Mouse (Mus musculus): ENCODE results near the gene Sh3bgrl2. TPM values are rescaled to one million over a fixed set of nuclear protein-coding genes. Genes with fewer than 3 reads are reported as not detected.

The Sh3bgrl2 gene
- polyA plus RNA-seq, 1 experiment from 2014 or later, result 17.9 TPM

DNA sequence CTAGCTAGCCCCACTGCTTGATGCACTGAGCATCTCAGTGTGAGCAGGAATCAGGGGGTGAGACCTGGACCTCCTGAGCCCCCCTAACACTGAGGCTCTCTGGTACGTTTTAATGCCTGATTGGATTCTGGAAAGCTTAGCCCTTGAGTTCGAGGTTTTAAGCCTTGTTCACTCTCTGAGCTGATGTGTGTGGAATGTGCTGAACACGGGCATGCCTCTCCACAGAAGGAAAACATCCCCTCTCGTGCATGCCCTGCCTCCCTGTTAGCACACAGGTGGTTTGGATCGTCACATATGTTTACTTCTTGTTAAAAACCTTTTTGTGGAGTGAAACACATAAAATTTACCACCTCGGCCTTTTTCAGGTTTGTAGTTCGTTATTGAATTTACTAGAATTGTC, 34.6 kb downstream of the Sh3bgrl2 start:
- Histone ChIP-seq H3K36me3 (ENCODE audit: control insufficient read depth, insufficient read depth, low read length) (no peaks in the 10 kb centered on the region), H3K27me3 (replicated peaks; ENCODE audit: control insufficient read depth, insufficient read depth, low read length) (no peaks in the 10 kb centered on the region), H3K9ac (ENCODE audit: low read depth, low read length) (no peak overlapping the region), H3K4me3 (ENCODE audit: low read length) (no peak overlapping the region), H3K4me1 (ENCODE audit: control insufficient read depth, insufficient read depth, low read length) (no peaks in the 10 kb centered on the region), H3K4me2 (ENCODE audit: low read depth, low read length) (no peak overlapping the region), H3K9me3 (ENCODE audit: control insufficient read depth, low read length) (no peaks in the 10 kb centered on the region), H3K27ac (ENCODE audit: low read length) (no peak overlapping the region)
- ATAC-seq, result no peak
- 53% methylated on average over 7 of the region's 7 CpGs for WGBS

DNA sequence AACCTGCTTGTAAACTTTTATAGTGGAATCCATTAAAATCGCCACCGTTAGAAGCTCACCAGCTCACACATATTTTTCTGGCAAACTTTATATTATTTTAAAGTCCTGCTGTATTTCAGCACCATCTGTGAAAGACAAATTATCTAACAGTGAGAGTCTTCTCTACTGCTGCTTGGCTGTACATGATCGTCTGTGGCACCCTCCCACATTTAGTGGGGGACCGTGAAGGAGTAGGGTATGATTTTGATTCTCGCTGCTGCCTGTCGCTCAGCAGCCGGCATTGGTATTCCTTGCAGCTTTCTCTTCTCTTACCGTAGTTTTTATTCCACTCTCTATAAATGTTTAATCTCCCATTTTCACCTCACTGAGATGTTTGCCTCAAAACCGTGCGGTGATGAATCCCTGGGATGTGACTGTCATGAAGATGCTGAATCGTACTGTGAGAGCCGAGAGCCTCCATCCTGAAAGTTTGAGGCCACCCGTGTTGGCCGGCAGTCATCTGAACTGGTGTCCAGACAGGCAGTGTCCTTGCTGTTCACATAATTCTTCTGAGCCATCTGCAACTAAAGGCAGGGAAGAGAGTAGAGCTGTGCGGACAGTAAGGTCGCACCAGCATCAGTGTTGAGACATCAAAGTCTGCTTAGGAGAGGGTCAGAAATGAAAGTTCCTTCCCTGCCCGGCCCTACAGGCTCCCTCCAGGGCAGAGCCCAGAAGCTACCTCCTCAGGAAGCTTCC, 38.4 kb downstream of the Sh3bgrl2 start:
- no peaks in the 10 kb centered on the region for H3K9me3 ChIP-seq (ENCODE audit: control insufficient read depth, low read length)
- no peak overlapping the region for H3K4me3 ChIP-seq (ENCODE audit: low read length)
- H3K27me3 ChIP-seq (replicated peaks; ENCODE audit: control insufficient read depth, insufficient read depth, low read length), result no peaks in the 10 kb centered on the region
- H3K36me3 ChIP-seq (ENCODE audit: control insufficient read depth, insufficient read depth, low read length), result no peaks in the 10 kb centered on the region
- no peak overlapping the region for H3K27ac ChIP-seq (ENCODE audit: low read length)
- H3K9ac ChIP-seq (ENCODE audit: low read depth, low read length), result no peak overlapping the region
- H3K4me2 ChIP-seq (ENCODE audit: low read depth, low read length), result no peak overlapping the region
- H3K4me1 ChIP-seq (ENCODE audit: control insufficient read depth, insufficient read depth, low read length), result 0 out of 2 replicates have a peak, but pooled peaks cover 3% of the 10 kb centered on the region
- no peak for ATAC-seq
- WGBS, result 82% methylated on average over 17 of the region's 17 CpGs

DNA sequence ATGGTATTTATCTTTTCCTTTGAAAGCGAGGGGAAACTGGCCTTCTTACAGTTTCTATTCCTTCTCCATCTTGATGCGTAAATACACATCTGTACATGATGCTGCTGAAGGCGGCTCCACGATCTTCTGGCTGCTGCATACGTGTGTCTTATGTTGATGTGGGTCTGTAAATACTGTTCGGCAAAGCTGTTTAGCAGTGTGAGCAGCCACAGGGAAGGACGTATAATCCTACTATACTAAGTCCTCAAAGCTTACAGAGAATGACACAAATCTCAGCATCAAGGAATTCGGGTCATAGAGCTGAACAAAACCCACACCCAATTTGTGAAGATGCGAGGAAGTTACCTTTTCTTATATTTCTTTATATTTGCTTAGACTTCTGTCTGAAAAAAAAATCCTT, 39.0 kb downstream of the Sh3bgrl2 start:
- WGBS, result 88% methylated on average over 9 of the region's 9 CpGs
- Histone ChIP-seq H3K9me3 (ENCODE audit: control insufficient read depth, low read length) (no peaks in the 10 kb centered on the region), H3K27ac (ENCODE audit: low read length) (no peak overlapping the region), H3K4me2 (ENCODE audit: low read depth, low read length) (no peak overlapping the region), H3K4me3 (ENCODE audit: low read length) (no peak overlapping the region), H3K4me1 (ENCODE audit: control insufficient read depth, insufficient read depth, low read length) (0 out of 2 replicates have a peak, but pooled peaks cover 3% of the 10 kb centered on the region), H3K9ac (ENCODE audit: low read depth, low read length) (no peak overlapping the region), H3K27me3 (replicated peaks; ENCODE audit: control insufficient read depth, insufficient read depth, low read length) (no peaks in the 10 kb centered on the region), H3K36me3 (ENCODE audit: control insufficient read depth, insufficient read depth, low read length) (no peaks in the 10 kb centered on the region)
- ATAC-seq, result no peak

DNA sequence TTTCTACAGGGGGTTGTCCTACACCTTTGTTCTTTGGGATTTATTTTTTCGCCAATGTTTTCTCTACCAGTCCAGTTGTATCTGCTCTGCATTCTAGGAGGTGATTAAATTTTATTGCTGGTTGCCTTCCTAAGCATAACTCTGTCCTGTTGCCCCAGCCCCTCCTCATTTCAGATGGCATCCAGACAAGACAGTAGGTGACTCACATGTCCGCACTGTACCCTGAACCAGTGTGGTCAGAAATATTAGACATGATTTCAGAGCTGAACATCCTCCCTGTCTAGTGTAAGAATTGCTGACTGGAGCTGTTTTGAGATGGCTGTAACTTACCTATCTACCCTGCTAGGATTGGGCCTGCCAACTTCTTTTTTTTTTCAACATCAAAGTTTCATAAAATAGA, 40.9 kb downstream of the Sh3bgrl2 start:
- WGBS, result 80% methylated on average over 2 of the region's 2 CpGs
- H3K27ac ChIP-seq (ENCODE audit: low read length), result no peak overlapping the region
- no peak for ATAC-seq
- no peak overlapping the region for H3K9ac ChIP-seq (ENCODE audit: low read depth, low read length)
- H3K4me3 ChIP-seq (ENCODE audit: low read length), result no peak overlapping the region
- no peak overlapping the region for H3K4me2 ChIP-seq (ENCODE audit: low read depth, low read length)
- H3K36me3 ChIP-seq (ENCODE audit: control insufficient read depth, insufficient read depth, low read length), result no peaks in the 10 kb centered on the region
- H3K27me3 ChIP-seq (replicated peaks; ENCODE audit: control insufficient read depth, insufficient read depth, low read length), result no peaks in the 10 kb centered on the region
- 0 out of 2 replicates have a peak, but pooled peaks cover 3% of the 10 kb centered on the region for H3K4me1 ChIP-seq (ENCODE audit: control insufficient read depth, insufficient read depth, low read length)
- no peaks in the 10 kb centered on the region for H3K9me3 ChIP-seq (ENCODE audit: control insufficient read depth, low read length)

DNA sequence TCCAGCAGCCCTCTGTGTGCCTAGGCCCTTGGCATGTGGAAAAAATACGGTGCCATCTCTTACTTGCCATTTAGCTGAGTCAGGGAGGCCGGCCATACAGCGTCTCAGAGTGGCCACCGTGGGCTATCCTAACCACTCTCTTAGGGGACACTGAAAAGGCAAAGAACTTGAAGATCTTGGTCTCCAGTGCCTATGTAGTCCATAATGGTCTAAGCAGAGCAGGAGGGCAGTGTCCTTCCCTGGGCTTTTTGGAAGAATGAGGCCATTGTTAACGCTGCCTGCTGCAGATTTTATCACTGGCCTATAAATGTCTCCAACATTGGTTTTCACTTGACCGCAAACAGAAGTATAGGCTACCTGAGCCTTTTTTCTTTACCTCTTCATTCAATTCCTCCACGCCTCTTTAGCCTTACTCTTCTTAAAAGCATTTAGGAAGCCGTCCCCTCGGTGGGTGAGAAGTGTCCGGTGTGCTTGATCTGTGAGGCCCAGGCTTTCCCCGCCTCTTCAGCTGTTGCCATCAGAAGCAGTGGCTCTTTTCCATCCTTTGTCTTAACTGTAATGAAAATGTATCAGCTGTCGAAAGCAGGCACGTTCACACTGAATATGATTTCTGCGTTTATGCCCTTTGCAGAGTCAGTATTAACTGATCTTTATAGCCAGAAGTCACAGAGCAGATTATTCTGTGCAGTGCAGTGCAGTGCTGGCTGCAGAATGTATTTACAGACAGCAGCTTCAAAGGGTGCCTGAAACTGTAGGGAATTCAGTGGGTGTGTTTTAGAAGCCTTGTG, 41.7 kb downstream of the Sh3bgrl2 start:
- no peak for ATAC-seq
- Histone ChIP-seq H3K4me1 (ENCODE audit: control insufficient read depth, insufficient read depth, low read length) (0 out of 2 replicates have a peak, but pooled peaks cover 3% of the 10 kb centered on the region), H3K36me3 (ENCODE audit: control insufficient read depth, insufficient read depth, low read length) (no peaks in the 10 kb centered on the region), H3K9ac (ENCODE audit: low read depth, low read length) (no peak overlapping the region), H3K27me3 (replicated peaks; ENCODE audit: control insufficient read depth, insufficient read depth, low read length) (no peaks in the 10 kb centered on the region), H3K4me2 (ENCODE audit: low read depth, low read length) (no peak overlapping the region), H3K4me3 (ENCODE audit: low read length) (no peak overlapping the region), H3K9me3 (ENCODE audit: control insufficient read depth, low read length) (no peaks in the 10 kb centered on the region), H3K27ac (ENCODE audit: low read length) (no peak overlapping the region)
- WGBS, result 49% methylated on average over 14 of the region's 14 CpGs

DNA sequence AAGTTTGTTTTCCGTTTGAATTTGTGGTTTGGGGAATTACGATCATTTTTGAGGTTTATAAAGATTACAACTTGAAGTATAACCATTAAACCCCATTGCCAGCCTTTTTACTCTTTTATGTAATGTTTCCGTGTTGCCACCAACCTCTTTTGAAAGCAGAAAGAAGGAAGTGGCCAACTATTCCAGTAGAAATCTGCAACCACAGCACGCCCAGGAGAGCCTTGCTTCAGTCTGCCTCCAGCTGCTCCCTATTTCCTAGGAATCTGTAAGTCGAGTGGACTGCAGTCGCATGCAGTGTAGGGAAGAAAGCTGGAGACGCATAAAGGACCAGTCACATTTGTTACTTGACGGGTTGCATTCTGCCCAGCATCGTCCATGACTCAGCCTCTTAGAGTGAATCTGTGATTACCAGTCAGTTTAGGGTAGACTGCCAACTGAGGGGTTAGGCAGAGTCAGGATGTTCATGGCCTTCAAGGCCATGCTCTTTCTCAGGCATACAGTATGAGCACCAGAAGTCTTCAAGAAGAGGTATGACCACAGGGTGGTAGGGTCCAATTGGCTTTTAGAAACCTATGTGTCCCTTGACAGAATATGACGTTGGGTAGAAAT, 43.8 kb downstream of the Sh3bgrl2 start:
- WGBS, result 85% methylated on average over 10 of the region's 10 CpGs
- Histone ChIP-seq H3K36me3 (ENCODE audit: control insufficient read depth, insufficient read depth, low read length) (no peaks in the 10 kb centered on the region), H3K9ac (ENCODE audit: low read depth, low read length) (no peak overlapping the region), H3K9me3 (ENCODE audit: control insufficient read depth, low read length) (no peaks in the 10 kb centered on the region), H3K27me3 (replicated peaks; ENCODE audit: control insufficient read depth, insufficient read depth, low read length) (no peaks in the 10 kb centered on the region), H3K4me2 (ENCODE audit: low read depth, low read length) (no peak overlapping the region), H3K4me3 (ENCODE audit: low read length) (no peak overlapping the region), H3K27ac (ENCODE audit: low read length) (no peak overlapping the region), H3K4me1 (ENCODE audit: control insufficient read depth, insufficient read depth, low read length) (0 out of 2 replicates have a peak, but pooled peaks cover 3% of the 10 kb centered on the region)
- ATAC-seq, result no peak

DNA sequence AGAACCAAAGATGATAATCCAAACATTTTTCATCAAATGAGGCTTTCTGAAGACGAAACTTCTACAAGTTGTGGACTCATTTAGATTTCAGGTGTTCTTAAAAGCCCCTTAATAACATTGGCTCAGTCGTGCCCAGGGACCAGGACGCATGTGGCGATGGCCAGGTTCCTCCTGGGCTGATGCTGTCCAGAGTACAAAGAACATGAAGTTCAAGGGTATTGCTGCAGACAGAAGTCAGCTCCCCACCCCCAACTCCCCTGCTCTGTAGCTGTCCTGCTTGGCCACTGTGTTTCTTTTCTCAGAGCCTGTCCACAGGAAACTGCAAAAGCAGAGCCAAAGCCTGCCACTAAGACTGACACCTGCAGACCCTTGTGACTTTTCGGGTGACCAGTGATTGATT, 45.7 kb downstream of the Sh3bgrl2 start:
- Histone ChIP-seq H3K9me3 (ENCODE audit: control insufficient read depth, low read length) (no peaks in the 10 kb centered on the region), H3K27ac (ENCODE audit: low read length) (no peak overlapping the region), H3K4me1 (ENCODE audit: control insufficient read depth, insufficient read depth, low read length) (0 out of 2 replicates have a peak, but pooled peaks cover 3% of the 10 kb centered on the region), H3K4me3 (ENCODE audit: low read length) (no peak overlapping the region), H3K9ac (ENCODE audit: low read depth, low read length) (no peak overlapping the region), H3K27me3 (replicated peaks; ENCODE audit: control insufficient read depth, insufficient read depth, low read length) (no peaks in the 10 kb centered on the region), H3K4me2 (ENCODE audit: low read depth, low read length) (no peak overlapping the region), H3K36me3 (ENCODE audit: control insufficient read depth, insufficient read depth, low read length) (no peaks in the 10 kb centered on the region)
- ATAC-seq, result no peak
- 85% methylated on average over 5 of the region's 5 CpGs for WGBS

DNA sequence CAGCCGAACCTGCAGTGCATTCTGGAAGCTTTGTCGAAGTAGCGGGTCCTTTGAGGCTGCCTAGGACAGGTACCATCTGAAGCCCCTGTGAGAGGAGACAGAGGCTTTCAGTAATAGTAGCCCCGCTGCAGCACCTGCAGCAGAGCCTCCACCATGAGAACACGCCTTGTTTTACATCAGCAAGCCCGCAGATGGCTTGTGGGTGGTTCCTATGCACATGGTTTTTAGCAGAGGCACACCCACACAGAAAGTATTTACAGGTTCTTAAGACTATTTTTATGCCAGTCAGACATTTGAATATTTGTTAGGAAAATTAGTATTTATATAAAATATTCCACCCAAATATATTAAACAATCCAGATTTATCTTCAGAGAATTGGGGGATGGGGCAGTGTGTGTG, 48.0 kb downstream of the Sh3bgrl2 start:
- no peak for ATAC-seq
- no peaks in the 10 kb centered on the region for H3K27me3 ChIP-seq (replicated peaks; ENCODE audit: control insufficient read depth, insufficient read depth, low read length)

DNA sequence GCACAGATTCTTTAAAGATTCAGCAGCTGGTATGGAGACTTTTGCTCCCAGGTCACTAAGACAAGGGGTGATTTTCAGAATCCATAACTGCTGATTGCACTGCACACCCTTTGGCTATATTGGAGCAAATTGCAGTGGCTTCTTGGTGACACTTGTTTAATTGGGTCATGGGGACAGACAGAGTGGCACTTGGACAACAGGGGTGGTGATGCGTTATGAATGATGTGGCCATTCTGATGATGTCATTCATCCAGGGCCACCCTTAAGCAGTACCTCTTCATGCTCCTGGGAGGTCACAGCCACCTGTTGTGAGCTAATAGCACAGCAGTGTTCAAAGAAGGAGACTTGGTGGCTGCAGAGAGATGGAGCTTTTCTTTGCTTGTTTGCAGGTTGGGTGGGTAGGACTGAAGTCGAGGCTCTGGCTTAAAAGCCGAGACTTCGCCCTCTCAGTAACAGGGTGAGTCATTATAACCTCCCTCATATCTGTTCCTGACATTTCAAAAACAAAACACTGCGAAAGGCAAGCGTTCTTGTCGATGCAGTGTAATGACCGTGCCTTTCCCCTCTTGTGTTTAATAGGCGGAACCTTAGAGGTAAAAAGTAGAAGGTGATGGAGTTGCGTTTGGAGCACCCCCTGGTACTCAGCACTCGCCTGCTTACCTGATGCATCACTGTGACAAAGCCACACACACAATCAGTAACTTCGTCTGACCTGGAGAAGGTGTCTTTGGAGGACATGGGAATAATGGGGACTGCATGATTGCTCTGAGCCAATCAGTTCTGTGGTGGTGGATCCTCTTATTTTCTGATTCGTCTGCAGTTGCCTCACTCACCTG, 48.7 kb downstream of the Sh3bgrl2 start:
- no peaks in the 10 kb centered on the region for H3K4me1 ChIP-seq (ENCODE audit: control insufficient read depth, insufficient read depth, low read length)
- no peaks in the 10 kb centered on the region for H3K9me3 ChIP-seq (ENCODE audit: control insufficient read depth, low read length)
- no peak overlapping the region for H3K9ac ChIP-seq (ENCODE audit: low read depth, low read length)
- no peak overlapping the region for H3K4me3 ChIP-seq (ENCODE audit: low read length)
- H3K36me3 ChIP-seq (ENCODE audit: control insufficient read depth, insufficient read depth, low read length), result no peaks in the 10 kb centered on the region
- ATAC-seq, result no peak
- H3K27ac ChIP-seq (ENCODE audit: low read length), result no peak overlapping the region
- no peak overlapping the region for H3K4me2 ChIP-seq (ENCODE audit: low read depth, low read length)
- WGBS, result 82% methylated on average over 13 of the region's 13 CpGs
- H3K27me3 ChIP-seq (replicated peaks; ENCODE audit: control insufficient read depth, insufficient read depth, low read length), result no peaks in the 10 kb centered on the region

More for the DNA sequence above, 48.0 kb downstream of the Sh3bgrl2 start:
- Histone ChIP-seq H3K9me3 (ENCODE audit: control insufficient read depth, low read length) (no peaks in the 10 kb centered on the region), H3K4me2 (ENCODE audit: low read depth, low read length) (no peak overlapping the region), H3K36me3 (ENCODE audit: control insufficient read depth, insufficient read depth, low read length) (no peaks in the 10 kb centered on the region), H3K27ac (ENCODE audit: low read length) (no peak overlapping the region), H3K4me3 (ENCODE audit: low read length) (no peak overlapping the region), H3K4me1 (ENCODE audit: control insufficient read depth, insufficient read depth, low read length) (no peaks in the 10 kb centered on the region), H3K9ac (ENCODE audit: low read depth, low read length) (no peak overlapping the region)
- WGBS, result 91% methylated on average over 6 of the region's 6 CpGs

Measured in intestine, embryonic 16.5 days (tissue).